Mouse (Mus musculus) leukemia stem cell, adult 10-12 weeks (primary cell): ENCODE measurements around the gene Hsd17b14. TPM values are rescaled to one million over a fixed set of nuclear protein-coding genes. Genes with fewer than 3 reads are reported as not detected.

ENCODE experiments used
- polyA plus RNA-seq: library from polyadenylated mRNA; stranded (reverse); fragments of >175 nt; gene quantifications from 2 replicates; pipeline ENCODE4 v1.2.3, GENCODE M21; 2012; ENCODE audit warnings: low replicate concordance

Gene Hsd17b14
- polyA plus RNA-seq: 0.29 and 1.3 TPM in 2 replicates

GRCm38 (mm10) chr7:45554744-45555143, at the start of gene Hsd17b14:
Hsd17b14 (plus strand) TSS chr7:45554893.

GRCm38 (mm10) chr7:45509912-45510787, 44.5 kb upstream of the Hsd17b14 start, which contains the start of gene Nucb1:
Nucb1 (minus strand) TSS chr7:45510406.

GRCm38 (mm10) chr7:45525809-45526473, 28.8 kb upstream of the Hsd17b14 start, which contains the start of the genes Ppp1r15a and Plekha4:
Ppp1r15a (minus strand) TSS chr7:45526268.
Plekha4 (plus strand) TSS chr7:45526330.

GRCm38 (mm10) chr7:45570103-45570741, 15.5 kb downstream of the Hsd17b14 start, which contains the start of gene Bcat2:
Bcat2 (plus strand) TSS chr7:45570153.

GRCm38 (mm10) chr7:45617042-45617695, 62.5 kb downstream of the Hsd17b14 start, which contains the start of gene Fut1:
Fut1 (plus strand) TSS chr7:45617289.

Other genes starting within 250 kb of the Hsd17b14 start
- 1.2 and 1.4 TPM in 2 replicates for gene Trpm4, start 221.1 kb upstream of the Hsd17b14 start, polyA plus RNA-seq
- gene Hrc, start 219.6 kb upstream of the Hsd17b14 start, polyA plus RNA-seq: not detected in 2 replicates
- 2.6 and 3.4 TPM in 2 replicates for gene Ppfia3, start 187.9 kb upstream of the Hsd17b14 start, polyA plus RNA-seq
- 0.80 TPM in 1 of 2 replicates, not detected in the other for gene Lin7b, start 184.3 kb upstream of the Hsd17b14 start, polyA plus RNA-seq
- 650 and 741 TPM in 2 replicates for gene Snrnp70, start 159.2 kb upstream of the Hsd17b14 start, polyA plus RNA-seq
- gene Kcna7, start 149.2 kb upstream of the Hsd17b14 start, polyA plus RNA-seq: not detected in 2 replicates
- gene Ntf5, start 141.2 kb upstream of the Hsd17b14 start, polyA plus RNA-seq: not detected in 2 replicates
- not detected in 2 replicates for gene Lhb, start 134.1 kb upstream of the Hsd17b14 start, polyA plus RNA-seq
- gene Gys1, start 120.0 kb upstream of the Hsd17b14 start, polyA plus RNA-seq: 11.4 and 11.8 TPM in 2 replicates
- gene Ruvbl2, start 116.8 kb upstream of the Hsd17b14 start, polyA plus RNA-seq: 293 and 559 TPM in 2 replicates
- 5,681 and 8,825 TPM in 2 replicates for gene Ftl1, start 95.0 kb upstream of the Hsd17b14 start, polyA plus RNA-seq
- gene Bax, start 88.0 kb upstream of the Hsd17b14 start, polyA plus RNA-seq: 180 and 264 TPM in 2 replicates
- 0.27 and 0.61 TPM in 2 replicates for gene Tulp2, start 73.0 kb upstream of the Hsd17b14 start, polyA plus RNA-seq
- gene Gm45808, start 68.1 kb upstream of the Hsd17b14 start, polyA plus RNA-seq: not detected in 2 replicates
- 0.83 and 1.7 TPM in 2 replicates for gene Dhdh, start 66.1 kb upstream of the Hsd17b14 start, polyA plus RNA-seq
- 344 and 572 TPM in 2 replicates for gene Nucb1, start 44.5 kb upstream of the Hsd17b14 start, polyA plus RNA-seq
- gene Ppp1r15a, start 28.6 kb upstream of the Hsd17b14 start, polyA plus RNA-seq: 200 and 371 TPM in 2 replicates
- gene Plekha4, start 28.6 kb upstream of the Hsd17b14 start, polyA plus RNA-seq: 2.0 and 2.8 TPM in 2 replicates
- 17.8 and 57.8 TPM in 2 replicates for gene Bcat2, start 15.3 kb downstream of the Hsd17b14 start, polyA plus RNA-seq
- 0.52 TPM in 1 of 2 replicates, not detected in the other for gene Fgf21, start 60.6 kb downstream of the Hsd17b14 start, polyA plus RNA-seq
- not detected in 2 replicates for gene Fut1, start 62.4 kb downstream of the Hsd17b14 start, polyA plus RNA-seq
- gene Izumo1, start 66.9 kb downstream of the Hsd17b14 start, polyA plus RNA-seq: 0.42 and 0.64 TPM in 2 replicates
- gene Rasip1, start 72.6 kb downstream of the Hsd17b14 start, polyA plus RNA-seq: 4.3 and 5.9 TPM in 2 replicates
- gene Mamstr, start 85.1 kb downstream of the Hsd17b14 start, polyA plus RNA-seq: 0.10 and 0.50 TPM in 2 replicates
- not detected in 2 replicates for gene Fut2, start 111.5 kb downstream of the Hsd17b14 start, polyA plus RNA-seq
- gene Ntn5, start 129.1 kb downstream of the Hsd17b14 start, polyA plus RNA-seq: 0.69 and 0.93 TPM in 2 replicates
- gene Sec1, start 139.5 kb downstream of the Hsd17b14 start, polyA plus RNA-seq: not detected in 2 replicates
- gene Car11, start 144.9 kb downstream of the Hsd17b14 start, polyA plus RNA-seq: 0.55 TPM in 1 of 2 replicates, not detected in the other
- gene Dbp, start 150.2 kb downstream of the Hsd17b14 start, polyA plus RNA-seq: 7.1 and 10.3 TPM in 2 replicates
- 7,435 and 17,506 TPM in 2 replicates for gene Rpl18, start 160.6 kb downstream of the Hsd17b14 start, polyA plus RNA-seq
- gene Sphk2, start 163.1 kb downstream of the Hsd17b14 start, polyA plus RNA-seq: 120 and 196 TPM in 2 replicates
- gene Fam83e, start 166.3 kb downstream of the Hsd17b14 start, polyA plus RNA-seq: 2.5 and 3.1 TPM in 2 replicates
- gene Spaca4, start 170.9 kb downstream of the Hsd17b14 start, polyA plus RNA-seq: not detected in 2 replicates
- 0.23 and 0.87 TPM in 2 replicates for gene Lmtk3, start 228.8 kb downstream of the Hsd17b14 start, polyA plus RNA-seq
- gene Sult2b1, start 229.8 kb downstream of the Hsd17b14 start, polyA plus RNA-seq: not detected in 2 replicates